Mouse (Mus musculus) limb, embryonic 10.5 days (tissue): ENCODE data around the gene Scg2. TPM values are rescaled to one million over a fixed set of nuclear protein-coding genes. Genes with fewer than 3 reads are reported as not detected.

Source experiments
- DNase-seq: peaks from one replicate; pipeline ENCODE4 v3.0.0-alpha.2; 2017; ENCODE audit warnings: low spot score
- H3K27ac ChIP-seq: fragments of 300-500 bp; sonication (generic); 2 replicates; pipeline ENCODE4 v1.5.1; 2016; ENCODE audit warnings: mild to moderate bottlenecking
- H3K27me3 ChIP-seq: fragments of 300-500 bp; sonication (generic); 2 replicates; pipeline ENCODE4 v1.6.1; 2016; ENCODE audit warnings: low read depth, mild to moderate bottlenecking; ENCODE audit not compliant: poor library complexity, severe bottlenecking
- H3K36me3 ChIP-seq: fragments of 300-500 bp; sonication (generic); 2 replicates; pipeline ENCODE4 v1.6.1; 2016; ENCODE audit warnings: mild to moderate bottlenecking, moderate library complexity
- H3K4me1 ChIP-seq: fragments of 300-500 bp; sonication (generic); 2 replicates; pipeline ENCODE4 v1.6.1; 2016
- H3K4me3 ChIP-seq: fragments of 300-500 bp; sonication (generic); 2 replicates; pipeline ENCODE4 v1.5.1; 2016; ENCODE audit warnings: mild to moderate bottlenecking, moderate library complexity
- H3K9me3 ChIP-seq: fragments of 300-500 bp; sonication (generic); replicated peaks from 2 replicates; pipeline ENCODE4 v1.6.1; 2016; ENCODE audit warnings: mild to moderate bottlenecking
- WGBS: fragments of 180-500 bp; shearing (Covaris S2); methylation state at CpG from one replicate; pipeline ENCODE4 v1.1.7; 2016; 5-methylcytosine and 5-hydroxymethylcytosine counted together
- polyA plus RNA-seq: library from polyadenylated mRNA; unstranded; fragments of >200 nt; fragmentation: Nextera tagmentation; extraction: Ambion mirVana; gene quantifications from 2 replicates; pipeline ENCODE4 v1.2.1, GENCODE M21; 2016

Gene Scg2
- polyA plus RNA-seq, 1 experiment from 2014 or later = 0.16 TPM

DNA sequence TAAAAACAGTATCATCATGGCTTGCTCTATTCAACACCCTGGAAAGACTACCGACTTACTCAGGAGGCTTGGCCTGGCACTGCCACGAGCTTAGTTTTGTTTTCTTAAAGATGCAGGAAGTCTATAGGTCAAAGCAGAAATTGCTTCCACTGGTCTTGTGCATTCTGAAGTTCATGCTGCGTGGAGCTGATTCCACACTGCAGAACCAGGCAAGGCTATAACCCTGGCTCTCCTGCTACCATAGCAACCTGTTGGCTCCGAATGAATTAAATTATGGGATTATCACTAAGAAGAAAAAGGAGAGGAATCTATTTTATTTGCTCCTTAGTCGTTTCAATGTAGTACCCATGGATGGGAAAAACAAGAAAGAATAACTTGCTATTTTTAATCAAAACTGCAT is 10.9 kb downstream of the Scg2 start:
- Histone ChIP-seq H3K36me3 (no peaks in the 10 kb centered on the region), H3K27me3 (no peaks in the 10 kb centered on the region), H3K27ac (no peak overlapping the region), H3K4me1 (no peaks in the 10 kb centered on the region), H3K4me3 (no peak overlapping the region), H3K9me3 (no peaks in the 10 kb centered on the region)
- 82% methylated on average over 5 of the region's 5 CpGs for WGBS
- DNase-seq = no peak

DNA sequence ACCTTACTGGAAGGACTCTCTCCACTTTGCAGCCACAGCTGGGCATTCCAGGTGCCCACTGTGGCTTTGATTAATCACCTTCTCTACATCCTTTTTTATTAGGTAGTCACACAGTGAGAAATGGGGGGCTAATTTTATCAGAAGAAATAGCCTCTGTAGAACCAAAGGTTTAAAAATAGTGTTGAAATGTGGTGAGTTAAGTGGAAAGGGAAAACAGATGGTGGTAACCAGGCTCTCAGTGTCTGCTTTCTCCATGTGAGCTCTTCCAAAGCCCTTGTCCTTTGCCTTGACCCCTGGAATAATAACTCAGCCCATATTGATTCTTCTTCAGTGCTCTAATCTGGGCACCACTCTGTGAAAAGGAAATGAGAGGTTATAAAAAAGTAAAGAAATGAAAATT is 24.4 kb downstream of the Scg2 start:
- peaks cover 4% of the 10 kb centered on the region; the same call in 1 of the 2 replicates for H3K4me1 ChIP-seq
- H3K27ac ChIP-seq = no peak overlapping the region
- DNase-seq = no peak
- H3K27me3 ChIP-seq = no peaks in the 10 kb centered on the region
- H3K9me3 ChIP-seq = no peaks in the 10 kb centered on the region
- no peak overlapping the region for H3K4me3 ChIP-seq
- no peaks in the 10 kb centered on the region for H3K36me3 ChIP-seq

DNA sequence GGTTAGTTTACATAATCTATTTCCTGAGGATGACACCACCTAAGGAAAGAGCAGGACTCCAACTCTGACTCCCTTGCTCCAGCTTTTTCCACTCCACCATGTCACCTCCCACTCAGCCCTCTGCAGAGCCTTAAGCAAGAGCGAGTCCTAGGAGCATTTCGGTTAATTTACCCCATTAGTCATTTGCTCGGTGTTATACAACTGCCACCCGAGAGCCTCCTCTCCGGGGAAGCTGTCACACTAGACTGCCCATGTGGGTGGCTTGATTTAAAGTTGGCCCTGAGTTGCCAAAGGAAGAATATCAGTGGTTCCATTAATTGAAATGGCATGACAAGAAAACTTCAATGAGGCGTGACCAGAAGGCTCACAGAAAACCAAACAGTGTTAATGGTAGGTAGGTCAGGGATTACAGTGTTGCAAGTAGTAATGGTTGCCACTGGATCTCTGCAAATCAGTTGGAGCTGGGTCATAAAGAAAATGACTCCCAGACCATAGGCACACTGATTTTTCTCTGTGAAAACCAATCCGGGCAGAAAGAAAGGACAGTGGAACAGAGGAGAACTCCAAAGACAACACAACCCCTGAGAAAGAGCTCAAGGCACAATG is 33.5 kb downstream of the Scg2 start:
- no peaks in the 10 kb centered on the region for H3K36me3 ChIP-seq
- no peak overlapping the region for H3K27ac ChIP-seq
- DNase-seq = no peak
- WGBS = 53% methylated on average over 7 of the region's 7 CpGs
- H3K4me1 ChIP-seq = no peaks in the 10 kb centered on the region
- no peaks in the 10 kb centered on the region for H3K27me3 ChIP-seq
- no peak overlapping the region for H3K4me3 ChIP-seq
- H3K9me3 ChIP-seq = no peaks in the 10 kb centered on the region

DNA sequence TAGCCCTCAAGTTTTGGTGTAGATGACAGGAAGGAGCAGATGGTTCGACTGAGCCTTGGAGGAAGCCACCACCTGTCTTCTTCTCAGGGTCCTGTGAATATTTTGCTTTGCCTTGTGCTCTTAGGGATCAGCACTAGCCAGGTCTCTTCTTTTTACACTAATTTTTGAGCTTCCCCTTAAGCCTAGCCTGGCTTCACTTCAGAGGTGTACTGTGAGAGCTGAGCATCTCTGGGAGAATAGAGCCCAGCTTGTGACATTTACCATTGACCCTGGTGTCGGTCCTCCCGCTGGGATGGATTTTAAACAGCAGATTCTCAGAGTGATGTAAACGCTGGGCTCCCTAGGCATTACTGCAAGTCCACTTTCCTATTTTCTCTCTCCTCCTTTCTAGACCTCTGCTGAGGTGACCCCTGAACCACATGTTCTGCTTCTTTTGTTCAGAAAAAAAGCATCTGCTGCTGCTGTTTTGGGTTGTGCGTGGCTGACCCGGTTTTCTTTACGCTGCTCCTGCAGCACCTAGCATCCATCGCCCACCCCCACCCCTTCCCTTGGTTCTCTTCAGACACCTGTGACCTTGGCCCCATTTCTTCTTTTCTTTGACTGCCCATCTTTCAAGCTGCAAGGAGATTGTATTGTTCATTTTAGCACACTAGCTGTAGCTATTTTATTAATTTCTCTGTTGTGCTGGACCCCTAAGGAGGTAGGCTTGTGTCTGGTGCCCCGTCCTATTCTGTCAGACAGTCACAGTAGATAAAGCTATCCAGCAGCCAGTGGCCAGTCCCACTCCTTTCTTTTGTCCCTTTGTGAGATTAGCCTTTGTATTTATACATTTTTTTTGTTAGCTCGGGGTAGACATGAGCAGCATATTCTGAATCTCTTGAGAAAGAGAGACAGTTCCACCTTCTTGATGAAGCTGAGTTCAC is 38.6 kb downstream of the Scg2 start:
- Histone ChIP-seq H3K27ac (no peak overlapping the region), H3K27me3 (no peaks in the 10 kb centered on the region), H3K4me1 (no peaks in the 10 kb centered on the region), H3K4me3 (no peak overlapping the region), H3K9me3 (no peaks in the 10 kb centered on the region), H3K36me3 (no peaks in the 10 kb centered on the region)
- 71% methylated on average over 10 of the region's 10 CpGs for WGBS
- DNase-seq = no peak

DNA sequence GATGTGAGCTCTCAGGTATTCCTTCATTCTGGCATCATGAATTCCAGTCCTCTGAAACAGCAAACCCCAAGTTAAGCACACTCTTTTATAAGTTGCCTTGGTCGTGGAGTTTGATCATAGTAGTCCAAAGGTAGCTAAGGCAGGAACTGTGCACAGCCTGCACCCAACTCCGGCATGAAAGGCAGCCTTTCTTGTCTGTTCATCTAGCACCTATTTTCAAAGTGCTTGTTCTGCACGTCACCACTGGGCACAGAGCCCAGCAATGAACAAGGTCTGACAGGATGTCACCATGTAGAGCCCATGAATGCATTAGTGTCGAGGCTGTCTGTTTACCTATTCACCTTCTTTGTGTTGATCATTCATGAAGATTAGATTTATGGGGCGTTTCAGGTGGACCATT is 39.6 kb downstream of the Scg2 start:
- Histone ChIP-seq H3K36me3 (no peaks in the 10 kb centered on the region), H3K9me3 (no peaks in the 10 kb centered on the region), H3K4me3 (no peak overlapping the region), H3K27ac (no peak overlapping the region), H3K4me1 (no peaks in the 10 kb centered on the region), H3K27me3 (no peaks in the 10 kb centered on the region)
- no peak for DNase-seq
- WGBS = 88% methylated on average over 5 of the region's 5 CpGs

Other genes with a start within 250 kb of the Scg2 start
- gene Ap1s3, start 231.9 kb upstream of the Scg2 start, polyA plus RNA-seq = 0.33 and 0.99 TPM in 2 replicates